Mouse (Mus musculus) testis, adult 2 months (tissue): ENCODE data around the gene Aym1.

Experiments used
- CTCF ChIP-seq: fragments of 200-500 bp; IDR thresholded peaks from 2 replicates; pipeline ENCODE4 v1.5.1; 2012; ENCODE audit warnings: low read depth, mild to moderate bottlenecking, inconsistent platforms, low read length, moderate library complexity; ENCODE audit not compliant: control insufficient read depth, insufficient read depth, insufficient replicate concordance
- POLR2A ChIP-seq: fragments of 200-500 bp; IDR thresholded peaks from 2 replicates; pipeline ENCODE4 v1.6.1; 2012; ENCODE audit warnings: low read depth, mild to moderate bottlenecking, inconsistent platforms, low read length, moderate library complexity; ENCODE audit not compliant: control insufficient read depth

- TF ChIP-seq CTCF (no peak), POLR2A (no peak)
Measured at GRCm38 (mm10) chr5:113363177-113363576, 6.1 kb downstream of the Aym1 start.
